Mouse (Mus musculus): ENCODE measurements around the gene Stx1a.

- TF ChIP-seq CTCF (IDR thresholded peaks at IDR 0.05; ENCODE audit: insufficient read depth, low read depth, low read length) (no peak), POLR2A (IDR thresholded peaks at IDR 0.05; ENCODE audit: insufficient read depth, low read depth, low read length) (no peak)
These were observed 7.0 kb upstream of the Stx1a start for GRCm38 (mm10) chr5:135016224-135016759.

Data from olfactory bulb, adult 2 months (tissue).